Mouse (Mus musculus): ENCODE measurements around the gene Gm43518.
A peak's percentile ranks its signal among the peaks of the same experiment; 100 is the strongest.

The Gm43518 gene

DNA sequence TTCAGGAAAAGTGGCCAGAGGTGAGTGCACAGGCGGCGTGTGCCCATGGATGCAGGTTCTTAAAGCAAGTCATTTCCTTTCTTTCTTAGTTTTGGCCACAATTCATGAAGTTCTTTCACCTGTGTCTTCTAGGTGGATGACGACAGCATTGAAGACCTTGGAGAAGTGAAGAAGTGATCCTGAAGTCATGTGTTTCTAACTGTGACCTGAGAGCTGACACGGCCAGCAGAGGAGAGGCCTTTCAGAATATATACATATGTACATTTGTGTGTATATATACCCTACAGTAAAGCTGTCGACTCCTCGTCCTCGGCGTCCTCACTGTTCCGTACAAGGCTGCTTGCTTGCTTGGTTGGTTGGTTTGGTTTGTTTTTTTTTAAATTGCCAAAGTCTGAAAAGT, at the start of gene Gm43518:
Gene Gm43518 (plus strand): TSS at position 301 of the 400 bp plus-strand sequence.
- DNase-seq (ENCODE audit: low spot score): no peak

DNA sequence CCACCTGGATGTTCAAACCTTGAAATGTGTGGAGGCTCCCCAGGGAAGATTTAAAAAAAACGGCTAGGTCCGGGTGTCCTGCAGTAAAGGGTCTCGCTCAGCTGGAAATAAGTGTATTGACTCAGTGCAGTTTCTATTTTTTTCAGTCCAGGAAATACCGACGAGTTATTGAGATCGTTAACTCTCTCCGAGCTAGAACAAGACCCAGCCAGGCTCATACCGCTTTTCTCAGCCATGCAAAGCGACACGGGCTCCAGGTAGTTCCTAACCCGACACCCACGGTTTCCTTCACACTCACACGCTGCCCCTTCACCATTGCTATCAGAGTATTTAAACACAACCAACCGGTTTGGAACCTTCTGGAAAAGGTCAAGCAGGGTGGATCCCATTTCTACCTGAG, 49.2 kb upstream of the Gm43518 start:
- DNase-seq (ENCODE audit: low spot score): no peak

DNA sequence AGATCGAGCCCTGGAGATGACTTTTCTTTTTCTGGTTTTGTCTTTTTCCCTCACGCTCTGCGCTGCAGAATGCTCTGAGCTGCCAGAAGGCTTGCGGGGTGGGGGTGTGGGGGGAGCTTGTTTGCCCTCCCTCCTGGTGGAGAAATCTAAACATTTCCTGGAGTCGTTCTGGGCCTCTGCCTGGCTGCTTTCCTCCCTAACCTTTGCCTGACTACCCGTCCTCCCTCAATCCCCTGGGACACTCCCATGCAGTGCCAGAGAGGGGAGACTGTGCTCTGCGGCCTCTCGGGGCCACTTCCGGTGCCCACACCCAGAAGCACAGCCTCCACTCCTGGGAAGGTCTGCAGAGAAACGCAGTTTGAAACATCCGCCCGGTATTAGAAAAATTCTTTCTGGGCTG, 47.3 kb upstream of the Gm43518 start, which contains the start of gene Hcar1:
Gene Hcar1 (minus strand): TSS at position 93 of the 400 bp plus-strand sequence.
- peak; percentile 17 for DNase-seq (ENCODE audit: low spot score)

DNA sequence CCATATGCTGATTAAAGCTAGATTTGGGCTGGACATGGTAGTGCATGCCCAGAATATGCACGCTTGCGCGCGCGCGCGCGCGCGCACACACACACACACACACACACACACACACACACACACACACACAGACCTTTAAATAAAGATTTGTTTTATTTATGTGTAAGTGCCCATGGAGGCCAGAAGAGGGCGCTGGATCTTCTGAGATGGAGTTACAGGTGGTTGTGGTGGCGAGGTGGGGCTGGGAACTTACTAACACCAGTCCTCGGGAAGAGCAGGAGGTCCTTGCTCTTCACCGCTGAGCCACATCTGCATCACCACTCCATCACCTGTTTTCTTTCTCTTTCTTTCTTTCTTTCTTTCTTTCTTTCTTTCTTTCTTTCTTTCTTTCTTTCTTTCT, 46.4 kb upstream of the Gm43518 start:
- no peak for DNase-seq (ENCODE audit: low spot score)

DNA sequence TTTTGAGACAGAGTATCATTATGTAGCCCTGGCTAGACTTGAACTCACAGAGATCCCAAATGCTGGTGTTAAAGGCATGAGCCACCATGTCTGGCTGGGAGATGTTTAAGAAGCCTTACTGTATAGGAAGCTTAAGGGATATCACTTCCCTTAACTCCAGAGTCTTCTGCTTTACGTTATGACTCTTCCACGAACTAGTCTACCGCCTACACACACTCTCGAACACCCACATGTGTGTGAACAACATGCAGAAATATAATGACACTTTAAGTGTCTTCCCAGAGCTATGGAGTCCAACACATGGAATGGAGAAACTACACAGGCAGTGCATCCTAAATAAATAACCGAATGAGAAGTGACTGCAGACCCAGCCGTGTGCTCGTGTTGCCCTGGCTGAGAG, 43.3 kb upstream of the Gm43518 start:
- no peak for DNase-seq (ENCODE audit: low spot score)

DNA sequence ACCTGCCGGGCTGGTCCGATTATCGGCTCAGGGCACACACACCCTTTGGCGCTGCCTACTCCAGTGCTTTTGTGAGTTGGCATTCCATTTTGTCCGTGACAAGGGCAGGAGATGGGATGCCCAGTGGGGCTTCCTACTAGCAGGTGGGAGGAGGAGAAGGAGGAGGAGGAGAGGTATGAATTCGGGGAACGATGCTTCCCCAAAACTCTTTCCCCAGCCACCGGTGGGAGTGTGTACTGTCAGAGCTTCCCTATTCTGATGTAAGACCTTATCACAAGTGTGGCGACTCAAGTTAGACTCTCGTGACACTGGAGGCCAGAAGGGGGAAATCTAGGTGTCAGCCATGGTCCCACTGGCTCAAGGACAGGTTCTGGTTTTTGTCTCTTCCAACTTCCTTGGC, 42.9 kb upstream of the Gm43518 start:
- DNase-seq (ENCODE audit: low spot score): no peak

DNA sequence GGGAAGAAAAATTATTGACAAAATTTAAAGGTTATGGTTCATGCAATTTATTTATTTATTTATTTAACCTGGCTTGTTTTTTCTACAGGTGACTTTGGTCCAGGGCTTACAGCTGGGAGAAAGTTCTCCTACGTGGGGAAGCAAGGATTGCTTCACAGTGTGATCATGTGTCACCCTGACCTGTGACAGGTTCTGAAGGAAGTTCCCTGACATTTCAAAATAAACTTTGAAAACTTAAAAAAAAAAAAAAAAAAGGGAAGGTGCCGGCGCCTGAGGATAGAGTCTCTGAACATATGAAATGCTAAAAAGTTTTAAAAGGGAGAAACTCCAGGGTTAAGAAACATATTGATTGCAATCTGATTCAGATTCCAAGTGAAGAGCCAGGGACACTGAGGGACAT, 40.9 kb upstream of the Gm43518 start:
- DNase-seq (ENCODE audit: low spot score): no peak

DNA sequence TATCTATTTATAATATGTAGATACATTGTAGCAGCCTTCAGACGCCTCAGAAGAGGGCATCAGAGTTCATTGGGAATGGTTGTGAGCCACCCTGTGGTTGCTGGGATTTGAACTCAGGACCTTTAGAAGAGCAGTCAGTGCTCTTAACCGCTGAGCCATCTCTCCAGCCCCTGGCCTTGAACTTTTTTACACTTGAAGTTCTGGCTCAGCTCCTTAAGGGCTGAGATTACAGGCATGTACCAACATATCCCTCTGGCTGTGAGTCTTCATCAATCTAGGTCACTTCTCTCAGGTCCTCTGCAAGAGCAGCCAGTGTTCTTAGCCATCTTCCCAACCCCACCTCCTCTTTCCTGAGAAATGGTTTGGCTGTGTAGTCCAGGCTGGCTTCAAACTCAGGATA, 36.9 kb upstream of the Gm43518 start:
- no peak for DNase-seq (ENCODE audit: low spot score)

DNA sequence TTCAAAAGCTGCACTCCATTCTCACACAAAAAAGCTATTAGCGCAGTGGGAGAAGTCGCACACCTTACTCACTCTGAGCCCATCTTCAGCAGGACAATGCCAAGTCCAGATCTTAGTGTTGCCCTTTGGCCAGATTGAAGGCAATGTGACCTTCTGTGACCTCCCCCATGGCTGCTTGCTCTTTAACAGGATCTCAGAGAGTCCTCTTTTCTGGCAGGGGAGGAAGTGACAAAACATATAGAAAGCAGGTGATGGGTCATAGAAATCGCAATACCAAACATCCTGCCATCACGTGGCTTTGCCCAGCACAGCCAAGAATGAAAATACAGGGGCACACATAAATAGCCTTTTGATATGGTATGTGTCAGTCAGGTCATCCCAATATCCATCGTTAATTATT, 36.2 kb upstream of the Gm43518 start:
- DNase-seq (ENCODE audit: low spot score): no peak

DNA sequence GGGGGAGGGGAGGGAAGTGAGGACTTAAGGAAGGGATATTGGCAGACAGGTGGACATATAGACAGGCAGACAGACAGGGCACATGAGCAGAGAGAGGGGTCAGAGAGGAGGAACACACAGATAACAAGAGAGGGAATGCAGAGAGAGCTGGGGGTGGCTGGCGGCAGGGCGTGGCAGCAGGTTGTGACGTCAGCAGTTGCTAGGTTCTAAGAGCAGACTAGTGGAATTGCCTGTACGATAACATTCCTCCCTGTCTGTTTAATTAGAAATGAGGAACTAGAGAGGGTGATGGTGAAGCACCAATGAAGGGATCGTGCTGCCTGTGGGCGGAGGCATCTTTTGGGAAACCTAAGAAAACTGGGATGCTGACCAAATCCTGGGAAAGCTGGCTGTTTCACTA, 35.5 kb upstream of the Gm43518 start:
- DNase-seq (ENCODE audit: low spot score): no peak

DNA sequence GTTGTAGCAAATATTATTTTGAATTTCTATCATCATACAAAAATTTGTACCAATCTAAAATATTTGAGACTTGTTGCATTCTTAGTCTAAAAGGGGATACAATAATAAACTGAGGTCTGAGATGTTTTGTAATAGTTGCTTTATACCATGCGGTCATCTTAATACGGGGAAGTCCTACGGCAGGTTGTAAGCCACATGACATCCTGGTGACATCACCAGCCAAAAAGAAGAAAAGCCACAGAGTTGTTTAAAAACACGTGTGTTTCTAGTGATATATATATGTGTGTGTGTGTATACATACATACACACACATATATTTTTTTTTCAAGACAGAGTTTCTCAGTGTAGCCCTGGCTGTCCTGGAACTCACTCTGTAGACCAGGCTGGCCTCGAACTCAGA, 33.7 kb upstream of the Gm43518 start:
- no peak for DNase-seq (ENCODE audit: low spot score)

DNA sequence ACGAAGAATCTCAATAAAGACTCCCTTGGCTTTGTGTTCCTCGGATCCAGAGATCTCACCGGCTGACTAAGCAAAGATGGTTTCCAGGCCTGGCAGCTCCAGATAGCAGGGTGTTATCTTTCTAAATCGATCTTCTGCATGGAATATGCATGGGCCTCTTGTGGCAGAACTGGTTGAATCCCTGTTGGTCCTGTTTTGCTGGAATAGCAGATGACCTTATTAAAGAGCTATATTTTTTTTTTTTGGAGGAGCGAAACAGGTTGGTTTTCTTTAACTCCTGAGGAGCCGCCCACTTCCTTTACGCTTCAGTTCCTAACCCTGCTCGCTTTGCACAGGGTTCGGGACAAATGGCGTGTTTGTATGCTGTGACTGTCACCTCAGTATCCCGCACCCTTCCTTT, 30.8 kb upstream of the Gm43518 start:
- no peak for DNase-seq (ENCODE audit: low spot score)

DNA sequence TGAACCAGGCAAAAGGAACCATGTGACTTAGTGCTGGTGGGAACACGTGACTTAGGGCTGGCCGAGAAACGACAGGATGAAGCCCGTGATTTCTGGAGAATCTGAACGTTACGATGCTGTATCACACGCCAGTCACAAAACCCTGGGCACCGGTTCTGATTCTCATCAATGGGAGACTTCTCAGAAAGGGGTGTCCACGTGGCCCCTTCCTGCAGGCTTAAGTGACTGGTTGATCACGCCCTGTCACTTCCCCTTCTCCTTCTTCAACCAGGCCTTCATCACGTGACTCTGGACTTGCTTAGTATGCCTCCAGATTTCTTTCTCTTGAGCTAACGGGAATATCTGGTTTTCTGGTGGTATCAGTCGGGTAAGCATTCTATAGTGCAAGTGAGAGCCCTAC, 29.9 kb upstream of the Gm43518 start:
- no peak for DNase-seq (ENCODE audit: low spot score)

DNA sequence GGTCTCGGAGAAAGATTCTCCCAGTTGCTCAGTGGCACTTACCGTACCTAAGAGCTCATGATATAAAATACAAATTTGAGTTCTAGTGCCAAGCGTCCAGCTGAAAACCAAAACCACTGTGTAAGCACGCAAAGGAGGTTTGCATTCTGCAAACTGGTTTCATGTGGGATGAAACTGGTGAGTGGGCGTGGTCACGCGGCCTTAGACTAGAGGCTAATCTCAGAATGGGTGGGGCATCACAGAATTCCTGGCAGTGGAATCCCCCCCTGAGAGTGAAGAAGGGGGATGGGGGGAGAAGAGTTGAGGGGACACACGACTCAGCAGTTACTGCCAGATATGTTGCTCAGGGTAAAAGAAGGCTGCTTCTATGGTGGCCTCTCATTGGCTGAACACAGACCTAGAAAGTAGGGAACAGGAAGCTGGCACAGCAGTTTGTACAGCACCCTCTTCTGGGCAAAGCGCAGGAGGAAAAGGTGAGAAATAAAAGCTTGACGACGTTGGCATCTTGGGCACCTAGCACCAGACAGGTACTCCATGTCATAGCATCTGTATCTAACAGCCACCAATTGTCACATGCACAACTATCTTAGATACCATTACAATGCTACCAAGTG, 23.1 kb upstream of the Gm43518 start:
- DNase-seq (ENCODE audit: low spot score): no peak

DNA sequence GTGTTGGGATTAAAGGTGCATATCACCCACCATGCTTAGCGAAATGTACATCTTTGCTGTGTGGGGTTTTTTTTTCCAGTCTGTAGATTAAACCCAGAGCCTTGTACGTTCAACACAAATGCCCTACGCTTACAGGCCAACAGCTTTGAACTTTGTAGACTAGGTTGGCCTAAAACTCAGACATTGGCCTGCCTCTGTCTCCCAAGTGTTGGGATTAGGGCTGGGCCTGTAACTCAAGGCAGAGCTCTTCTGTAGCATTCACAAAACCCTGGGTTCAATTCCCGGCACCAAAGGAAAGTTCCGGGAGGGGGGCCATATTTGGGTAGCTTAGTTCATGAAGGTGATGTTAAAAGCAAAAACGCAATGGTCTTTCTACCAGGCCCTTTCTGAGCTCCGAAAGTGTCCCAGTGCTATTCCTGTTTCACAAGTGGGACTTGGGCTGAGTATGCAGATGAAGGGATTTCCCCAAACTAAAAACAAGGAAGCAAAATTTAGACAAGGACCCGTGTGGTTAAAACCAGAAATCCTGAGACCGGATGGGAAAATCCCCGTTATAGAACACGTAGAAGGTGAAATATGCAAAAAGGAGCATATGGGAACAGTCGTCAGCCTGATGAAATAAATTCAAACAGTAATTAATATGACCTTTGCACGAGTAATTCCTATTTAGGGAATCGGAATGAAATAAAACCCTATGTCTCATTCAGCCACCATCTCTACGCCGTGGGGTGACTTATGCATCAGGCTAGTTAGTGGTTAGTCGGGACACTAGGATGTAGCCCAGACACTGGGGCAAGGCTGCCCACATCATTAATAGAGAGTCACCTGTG, 20.9 kb upstream of the Gm43518 start:
- no peak for DNase-seq (ENCODE audit: low spot score)

DNA sequence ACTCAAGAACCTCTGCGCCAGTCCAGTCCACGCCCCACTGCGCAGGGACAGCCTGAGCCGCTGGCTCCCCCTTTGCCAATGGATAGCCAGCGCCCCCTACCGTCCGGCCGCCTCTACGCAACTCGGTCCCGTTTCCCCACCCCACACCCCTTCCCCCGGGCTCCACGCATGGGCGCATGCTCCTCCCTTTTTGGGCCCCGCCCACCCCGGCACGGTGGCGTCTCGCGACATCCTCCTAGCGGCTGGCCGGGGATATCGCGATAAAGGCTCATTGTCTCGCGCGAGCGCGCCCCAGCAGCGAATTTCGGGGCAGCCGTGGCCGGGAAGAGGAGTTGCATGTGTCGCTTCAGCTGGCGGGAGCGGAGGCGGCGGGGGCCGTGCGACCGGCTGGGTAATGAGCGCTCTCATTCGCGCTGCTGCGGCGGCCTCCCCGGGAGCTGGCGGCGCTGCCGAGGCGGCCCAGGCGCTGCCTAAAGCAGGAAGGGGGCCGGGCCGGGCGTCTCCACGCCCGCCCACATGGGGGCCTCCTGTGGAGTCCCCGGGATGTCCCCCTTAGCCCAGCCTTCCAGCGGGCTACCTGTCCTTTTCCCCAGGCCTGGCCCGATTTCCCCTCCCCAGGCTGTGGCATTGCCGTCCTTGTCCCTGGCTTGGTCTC, 20.1 kb upstream of the Gm43518 start, which contains the start of gene Denr:
Gene Denr (plus strand): TSS at position 200 of the 655 bp plus-strand sequence.
- peak; percentile 96 for DNase-seq (ENCODE audit: low spot score)

DNA sequence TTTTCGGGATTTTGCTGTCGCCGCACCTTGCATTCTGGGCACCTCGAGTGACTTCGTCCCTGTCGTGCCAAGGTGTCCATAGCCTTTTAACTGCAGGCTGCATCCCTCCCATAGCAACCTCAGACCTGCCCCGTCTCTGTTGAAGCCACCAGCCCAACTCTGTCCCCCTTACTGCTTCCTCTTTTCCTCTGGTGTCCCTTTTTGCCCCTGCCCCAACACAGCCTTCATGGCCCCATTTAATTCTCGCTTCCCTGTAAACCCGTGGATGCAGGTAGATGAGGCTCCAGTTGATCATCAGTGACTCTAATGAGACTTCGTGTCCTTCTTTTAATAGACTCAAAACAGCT, 19.6 kb upstream of the Gm43518 start:
- no peak for DNase-seq (ENCODE audit: low spot score)

DNA sequence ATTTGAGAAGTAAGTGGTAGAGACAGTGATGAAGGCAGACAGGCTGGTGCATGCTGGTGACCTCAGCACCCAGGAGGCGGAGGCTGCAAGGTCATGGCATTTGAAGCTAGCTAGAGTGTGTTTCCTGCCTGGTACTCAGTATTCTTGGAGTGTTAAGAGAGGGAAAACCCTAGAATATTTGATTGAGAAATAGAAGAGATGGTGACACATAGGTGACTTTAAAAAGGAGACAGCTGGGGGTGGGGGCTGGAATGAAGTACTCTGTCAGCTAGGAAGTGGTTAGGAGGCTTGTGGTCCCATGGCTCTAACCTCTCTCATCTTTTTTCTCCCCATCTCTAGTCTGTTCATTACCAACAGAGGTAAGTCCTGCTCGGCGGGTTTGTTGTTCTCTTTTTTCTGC, 12.4 kb upstream of the Gm43518 start:
- no peak for DNase-seq (ENCODE audit: low spot score)

DNA sequence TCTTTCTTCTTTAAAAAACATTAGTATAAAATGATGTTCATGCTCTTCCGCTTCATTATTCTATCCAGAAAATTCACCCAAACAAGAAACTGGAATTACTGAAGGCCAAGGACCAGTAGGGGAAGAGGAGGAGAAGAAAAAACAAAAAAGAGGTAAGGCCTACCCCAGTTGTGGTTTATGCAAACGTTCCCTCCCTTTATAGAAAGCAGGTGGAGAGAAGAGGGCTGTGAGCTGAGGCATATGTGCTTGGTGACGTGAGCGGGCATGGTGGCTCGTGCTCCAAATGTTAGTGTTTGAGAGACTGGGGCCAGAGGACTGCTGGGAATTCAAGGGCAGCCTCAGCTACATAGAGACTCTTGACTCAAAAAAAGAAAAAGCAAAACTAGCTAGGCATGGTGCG, 5.1 kb upstream of the Gm43518 start:
- DNase-seq (ENCODE audit: low spot score): no peak

DNA sequence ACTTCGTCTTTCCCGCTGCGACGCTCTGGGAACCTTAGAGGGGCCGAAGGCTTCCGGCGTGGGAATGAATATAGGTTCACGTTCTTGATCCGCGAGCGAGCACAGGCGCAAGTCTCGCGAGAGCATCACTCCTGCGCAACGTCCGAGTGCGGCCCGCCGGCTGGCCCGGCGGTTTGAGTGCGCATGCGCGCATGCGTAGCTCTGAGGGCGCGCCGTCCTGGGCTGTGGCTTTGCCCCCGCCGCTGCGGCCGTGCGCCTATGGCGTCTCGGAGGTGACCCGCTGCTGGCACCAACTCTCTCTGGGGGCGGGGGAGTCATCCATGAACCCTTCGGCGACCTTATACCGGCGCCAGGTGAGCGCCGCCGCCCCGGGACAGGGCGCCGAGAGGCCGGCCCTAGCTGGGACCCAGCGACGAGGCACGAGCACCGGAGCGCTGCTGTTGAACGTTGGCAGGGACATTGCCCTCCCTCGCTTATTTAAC, 3.3 kb downstream of the Gm43518 start, which contains the start of gene Ccdc62:
Gene Ccdc62 (plus strand): TSS at position 172 of the 482 bp plus-strand sequence.
- DNase-seq (ENCODE audit: low spot score): peak; percentile 90

DNA sequence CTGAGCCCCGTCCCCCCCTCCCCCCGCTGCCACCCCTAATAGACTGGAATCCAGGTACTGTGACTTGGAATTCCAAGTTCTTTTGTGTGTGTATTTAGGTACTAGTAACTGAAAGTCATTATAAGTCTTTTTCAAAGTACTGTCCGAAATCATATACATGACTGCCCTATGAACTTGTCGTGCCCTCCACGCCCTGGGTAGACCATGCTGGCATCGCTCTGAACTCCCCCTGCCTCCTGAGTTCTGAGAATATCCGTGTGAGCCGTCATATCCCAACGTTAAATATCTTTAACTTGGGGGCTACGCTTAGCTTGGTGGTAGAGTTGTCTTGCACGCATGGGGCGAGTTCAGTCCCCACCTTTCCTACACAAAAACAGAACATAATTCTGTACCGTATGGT, 3.9 kb downstream of the Gm43518 start:
- DNase-seq (ENCODE audit: low spot score): no peak

DNA sequence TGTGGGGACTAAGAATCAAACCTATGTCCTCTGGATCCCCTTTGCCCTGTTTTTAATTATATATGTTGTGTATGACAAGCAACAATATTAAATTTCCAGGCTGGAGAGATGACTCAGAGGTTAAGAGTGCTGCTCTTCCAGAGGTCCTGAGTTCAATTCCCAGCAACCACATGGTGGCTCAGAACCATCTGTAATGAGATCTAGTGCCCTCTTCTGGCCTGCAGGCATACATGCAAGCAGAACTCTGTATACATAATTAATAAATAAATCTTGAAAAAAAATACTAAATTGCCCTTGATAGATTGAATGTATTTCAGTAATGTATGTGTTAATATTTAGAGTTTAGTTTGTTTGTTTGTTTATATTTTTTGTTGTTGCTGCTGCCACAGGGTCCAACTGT, 5.7 kb downstream of the Gm43518 start:
- DNase-seq (ENCODE audit: low spot score): no peak

DNA sequence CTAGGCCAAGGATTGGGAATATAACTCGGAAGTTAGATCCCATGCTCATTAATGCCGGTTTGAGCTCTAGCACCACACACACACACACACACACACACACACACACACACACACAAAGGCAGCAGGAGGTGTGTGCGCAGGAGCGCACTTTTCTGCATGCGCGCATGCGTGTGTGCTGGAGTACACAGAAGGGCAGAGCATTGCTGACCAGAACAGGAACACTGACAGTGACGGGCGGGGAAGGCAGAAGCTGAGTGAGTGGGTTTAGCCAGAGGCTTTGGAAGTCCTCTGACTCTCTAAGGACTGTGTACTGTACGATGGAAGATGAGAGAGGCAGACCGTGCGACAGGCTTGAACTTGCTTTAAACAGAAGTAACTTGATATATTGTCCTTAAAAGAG, 6.3 kb downstream of the Gm43518 start:
- no peak for DNase-seq (ENCODE audit: low spot score)

All from ovary, adult 18-20 months (tissue).